Mouse (Mus musculus): Measurements from ENCODE around the gene Gpbp1l1.

Gpbp1l1 gene

GRCm38 (mm10) chr4:116638821-116639220 lies 81.4 kb downstream of the Gpbp1l1 start:
- in situ Hi-C loops (cut with MboI) = no loop called here

GRCm38 (mm10) chr4:116642071-116642470 lies 84.6 kb downstream of the Gpbp1l1 start:
- in situ Hi-C loops (cut with MboI) = no loop called here
